Mouse (Mus musculus): Measurements from ENCODE around the gene Gm4791.

Gm4791 gene

DNA sequence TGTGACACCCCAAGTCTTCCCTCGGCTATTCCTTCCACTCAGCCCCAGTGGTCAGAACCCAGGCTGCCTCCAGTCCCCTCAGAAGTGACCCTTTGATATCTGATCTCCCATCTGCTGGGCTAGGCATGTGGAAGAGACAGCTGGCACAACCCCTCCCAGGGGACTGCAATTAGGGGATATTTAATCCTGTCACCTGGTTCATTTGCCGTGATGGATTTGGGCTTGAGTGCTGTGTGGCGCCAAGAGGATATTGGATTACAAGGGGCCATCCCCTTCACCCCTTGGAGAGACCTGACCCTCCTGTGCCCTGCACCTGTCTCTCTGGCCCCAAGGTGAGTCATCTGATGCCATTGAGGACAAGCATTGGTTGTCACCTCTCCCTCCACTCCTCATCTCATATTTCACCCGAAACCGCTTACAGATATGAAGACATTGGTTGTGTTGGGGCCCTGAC, at the start of gene Gm4791:
Gene Gm4791 (plus strand): TSS at position 404 of the 454 bp plus-strand sequence.
- DNase-seq (ENCODE audit: inconsistent age in 2 of 2, low spot score in 1 of 2): no peak

DNA sequence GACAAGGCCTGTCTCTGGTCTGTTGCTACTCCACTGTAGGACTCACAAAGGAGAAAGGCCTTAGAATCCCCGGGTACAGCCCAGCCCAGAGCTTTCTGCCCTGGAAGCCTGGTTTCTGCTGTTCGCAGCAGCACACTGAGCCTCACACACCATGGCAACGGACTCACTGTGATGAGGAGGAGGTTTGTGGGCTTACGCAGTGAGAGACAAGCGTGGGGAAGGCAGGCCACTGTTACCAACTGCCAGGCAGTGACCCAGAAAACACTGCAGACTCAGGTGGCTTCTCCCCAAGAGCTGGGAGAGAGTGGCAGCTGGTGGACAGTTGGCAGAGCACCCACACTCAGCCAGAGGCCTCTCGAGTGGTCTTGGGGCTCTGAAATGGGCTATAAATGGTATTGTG, 42.3 kb upstream of the Gm4791 start:
- no peak for DNase-seq (ENCODE audit: inconsistent age in 2 of 2, low spot score in 1 of 2)

DNA sequence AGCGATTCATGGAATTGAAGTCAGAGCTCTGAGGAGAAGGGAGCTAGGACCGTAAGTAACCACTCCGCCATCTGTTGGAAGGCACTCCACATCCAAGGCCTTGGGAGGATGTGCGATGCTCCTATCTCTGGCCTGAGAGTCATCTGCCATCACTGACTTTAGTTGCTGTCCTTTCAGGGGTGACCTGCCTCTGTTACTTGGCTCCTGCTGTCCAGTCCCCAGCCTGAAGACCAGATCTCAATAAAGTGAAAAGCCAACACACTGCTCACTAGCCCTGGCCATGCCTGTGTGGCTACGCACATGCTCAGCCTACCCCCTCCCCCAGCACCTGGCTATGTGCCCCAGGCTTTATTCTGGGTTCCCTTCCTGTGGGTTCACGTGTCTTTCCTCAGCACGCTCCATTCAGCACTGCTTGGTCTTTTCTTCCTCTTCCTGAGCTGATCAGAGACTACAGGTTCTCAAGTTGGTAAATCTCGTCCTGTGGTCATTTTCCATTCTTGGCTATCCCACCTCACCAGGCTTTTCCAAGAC, 41.1 kb upstream of the Gm4791 start:
- no peak for DNase-seq (ENCODE audit: inconsistent age in 2 of 2, low spot score in 1 of 2)

DNA sequence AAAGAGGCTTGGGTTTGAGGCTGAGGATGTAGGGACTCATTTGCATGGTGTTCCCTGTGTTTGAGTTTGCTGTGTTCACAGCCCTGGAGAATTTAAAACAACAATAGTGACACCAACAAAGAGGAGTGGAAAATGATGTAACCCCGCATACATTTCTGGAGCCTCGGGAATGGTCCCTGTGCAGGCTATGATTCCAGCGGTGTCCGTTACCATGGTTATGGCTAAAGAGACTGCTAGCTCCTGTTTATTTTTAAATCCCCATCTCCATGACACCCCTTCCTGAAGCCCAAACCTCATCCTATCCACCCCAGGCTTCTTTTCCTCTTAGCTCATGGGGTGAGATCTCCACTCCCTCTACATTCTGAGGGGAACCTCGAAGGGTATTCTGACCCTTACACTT, 32.5 kb upstream of the Gm4791 start:
- DNase-seq (ENCODE audit: inconsistent age in 2 of 2, low spot score in 1 of 2): no peak

DNA sequence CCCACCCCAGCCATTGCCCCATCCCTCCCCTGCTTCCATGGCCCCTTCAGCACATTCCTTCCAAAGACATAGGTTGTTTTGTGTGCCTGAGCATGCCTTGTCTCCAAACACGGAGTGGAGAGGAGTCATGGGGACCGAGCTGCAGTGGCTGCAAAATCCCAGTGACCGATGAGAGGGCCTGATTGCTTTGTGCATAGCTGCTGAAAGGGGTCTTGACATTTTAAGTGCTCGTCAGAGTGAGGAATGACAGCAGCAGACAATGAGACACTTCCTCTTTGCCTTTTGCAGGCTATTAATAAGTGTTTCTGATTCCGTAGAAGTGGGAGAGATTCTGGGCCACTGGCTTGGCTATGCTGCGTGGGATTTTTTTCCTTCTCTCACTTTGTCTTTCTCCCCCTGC, 29.6 kb upstream of the Gm4791 start:
- DNase-seq (ENCODE audit: inconsistent age in 2 of 2, low spot score in 1 of 2): no peak

DNA sequence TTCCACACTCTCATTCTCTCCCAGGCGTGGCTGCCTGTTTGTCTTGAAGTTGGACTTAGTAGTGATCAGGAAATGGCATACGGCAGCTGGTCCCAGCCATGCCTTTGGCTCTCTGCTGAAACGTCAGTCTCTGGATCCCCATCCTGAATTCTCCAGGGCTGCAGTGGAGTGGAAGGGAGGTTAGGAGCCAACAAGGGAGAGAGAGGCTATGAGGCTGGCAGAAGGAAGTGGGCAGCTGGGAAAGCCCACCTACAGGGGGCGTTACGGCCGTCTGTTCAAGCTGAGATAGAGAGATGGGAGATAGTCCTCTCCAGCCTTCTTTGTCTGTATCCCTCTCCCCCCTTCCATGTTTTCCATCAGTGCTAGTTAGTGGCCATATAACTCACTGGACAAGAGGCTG, 29.1 kb upstream of the Gm4791 start:
- DNase-seq (ENCODE audit: inconsistent age in 2 of 2, low spot score in 1 of 2): no peak

DNA sequence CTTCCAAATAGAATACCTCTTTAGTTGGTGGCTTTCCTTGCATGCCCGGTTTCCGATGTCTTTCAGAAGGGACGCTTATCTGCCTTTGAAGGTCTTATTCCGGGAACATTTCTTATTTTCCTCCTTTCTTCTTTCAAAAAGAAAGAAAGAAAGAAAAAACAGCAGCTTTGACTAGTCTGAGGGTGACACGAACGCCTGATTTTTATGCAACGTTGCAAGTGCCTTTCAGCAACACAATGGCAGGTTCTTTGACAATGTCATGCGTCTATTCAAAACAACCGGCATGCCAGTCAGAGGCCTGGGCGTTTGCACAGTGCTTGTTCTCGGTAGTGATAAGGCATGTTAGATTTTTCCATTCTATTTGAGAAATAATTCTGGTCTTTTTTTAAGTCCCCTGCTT, 19.7 kb upstream of the Gm4791 start:
- no peak for DNase-seq (ENCODE audit: inconsistent age in 2 of 2, low spot score in 1 of 2)

DNA sequence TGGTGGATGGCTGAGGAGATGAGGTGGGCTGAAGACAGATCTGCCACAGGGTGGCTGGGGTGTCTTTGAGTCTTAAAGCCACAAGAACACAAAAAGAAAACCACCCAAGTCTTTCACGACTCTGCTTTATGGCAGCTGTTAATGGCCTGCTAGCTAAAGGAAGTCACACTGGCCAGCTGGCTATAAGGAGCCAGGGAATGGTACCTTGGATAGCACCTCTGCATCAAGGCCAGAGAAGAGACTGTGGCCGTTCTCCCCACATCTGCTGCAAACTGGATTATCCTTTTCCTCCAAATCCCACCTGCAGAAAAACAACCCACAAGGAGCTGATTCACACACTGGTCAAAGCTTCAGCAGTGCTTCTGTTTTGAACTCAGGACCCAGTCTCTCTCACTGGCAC, 18.4 kb upstream of the Gm4791 start:
- no peak for DNase-seq (ENCODE audit: inconsistent age in 2 of 2, low spot score in 1 of 2)

DNA sequence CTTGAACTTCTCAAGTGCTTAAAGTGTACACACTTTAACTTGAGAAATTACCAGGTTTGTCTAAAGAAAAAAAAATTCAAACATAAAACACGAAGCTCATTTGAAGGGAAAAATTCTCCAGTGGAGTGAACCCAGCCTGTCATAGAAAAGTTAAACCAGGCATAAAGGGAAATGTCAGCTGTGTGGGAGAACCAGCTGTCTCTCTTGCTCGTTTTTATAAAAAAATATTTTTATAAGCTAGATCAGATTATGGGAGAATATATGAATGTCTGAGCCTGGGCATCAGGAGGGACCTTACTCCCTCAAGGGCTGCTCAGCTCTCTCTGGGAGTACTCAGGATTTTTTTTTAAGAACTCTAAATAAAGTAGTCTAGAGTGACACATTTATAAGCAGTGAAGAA, 15.1 kb upstream of the Gm4791 start:
- no peak for DNase-seq (ENCODE audit: inconsistent age in 2 of 2, low spot score in 1 of 2)

DNA sequence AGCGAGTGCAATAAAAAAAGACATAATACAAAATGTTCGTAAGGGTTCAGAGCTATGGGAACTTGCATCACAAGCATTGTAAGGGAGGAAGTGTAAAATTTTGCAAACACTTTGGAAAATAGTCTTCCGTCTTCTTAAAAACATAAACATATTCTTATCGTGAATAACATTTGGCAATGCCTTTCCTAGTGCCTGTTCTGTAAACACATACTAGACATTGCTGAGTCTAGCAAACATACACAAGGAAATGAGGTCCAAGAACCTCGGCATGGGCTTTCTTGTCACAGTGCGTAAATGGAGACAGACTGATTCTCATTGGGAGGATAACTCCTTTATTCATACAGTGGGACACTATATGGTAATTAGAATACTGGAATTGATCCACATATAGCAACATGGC, 43.0 kb downstream of the Gm4791 start:
- DNase-seq (ENCODE audit: inconsistent age in 2 of 2, low spot score in 1 of 2): no peak
